Mouse (Mus musculus): ENCODE measurements at regions not wholly inside any gene's neighbourhood (a gene's known extent, or its start where the extent isn't known, plus 50 kb on each side); places are given as distances from the start of the nearest gene placed in this dataset.

- TF ChIP-seq POLR2A (IDR thresholded peaks at IDR 0.05; ENCODE audit: insufficient read depth, low read depth, low read length) (no peak), CTCF (IDR thresholded peaks at IDR 0.05; ENCODE audit: insufficient read depth, low read depth, low read length) (no peak)
Measured at GRCm38 (mm10) chr10:46373715-46374475, 796.3 kb downstream of the Hace1 start.
